Mouse (Mus musculus) intestine, embryonic 14.5 days (tissue): ENCODE measurements around the gene C1ql4. TPM values are rescaled to one million over a fixed set of nuclear protein-coding genes. Genes with fewer than 3 reads are reported as not detected.

ENCODE experiments used
- ATAC-seq: fragments of 200-750 bp; cut with Nextera tagmentation; replicated peaks from 2 replicates; pipeline ENCODE4 v1.8.0; 2017; ENCODE audit warnings: low read depth, moderate number of reproducible peaks, moderate TSS enrichment, moderate library complexity; ENCODE audit not compliant: low FRiP score, low TSS enrichment
- DNase-seq: peaks from one replicate; pipeline ENCODE4 v3.0.0-alpha.2; 2018; ENCODE audit warnings: low spot score
- H3K27ac ChIP-seq: fragments of 300-500 bp; sonication (generic); 2 replicates; pipeline ENCODE4 v1.5.1; 2014; ENCODE audit warnings: low read depth, mild to moderate bottlenecking, control low read depth
- H3K27me3 ChIP-seq: fragments of 300-500 bp; sonication (generic); replicated peaks from 2 replicates; pipeline ENCODE4 v1.6.1; 2014; ENCODE audit warnings: low read length, control low read depth; ENCODE audit not compliant: control insufficient read depth, insufficient read depth
- H3K36me3 ChIP-seq: fragments of 300-500 bp; sonication (generic); 2 replicates; pipeline ENCODE4 v1.6.1; 2014; ENCODE audit warnings: low read length, control low read depth; ENCODE audit not compliant: control insufficient read depth, insufficient read depth
- H3K4me1 ChIP-seq: fragments of 300-500 bp; sonication (generic); replicated peaks from 2 replicates; pipeline ENCODE4 v1.6.1; 2014; ENCODE audit warnings: low read length, control low read depth, mixed read lengths; ENCODE audit not compliant: control insufficient read depth, insufficient read depth
- H3K4me2 ChIP-seq: fragments of 300-500 bp; sonication (generic); 2 replicates; pipeline ENCODE4 v1.6.1; 2014; ENCODE audit warnings: low read length
- H3K4me3 ChIP-seq: fragments of 300-500 bp; sonication (generic); 2 replicates; pipeline ENCODE4 v1.5.1; 2014; ENCODE audit warnings: low read depth, low read length, control low read depth, mixed read lengths
- H3K9ac ChIP-seq: fragments of 300-500 bp; sonication (generic); 2 replicates; pipeline ENCODE4 v1.6.1; 2014; ENCODE audit warnings: mild to moderate bottlenecking, low read length
- H3K9me3 ChIP-seq: fragments of 300-500 bp; sonication (generic); 2 replicates; pipeline ENCODE4 v1.6.1; 2016; ENCODE audit warnings: low read length, control low read depth; ENCODE audit not compliant: control insufficient read depth
- WGBS: fragments of 180-500 bp; shearing (Covaris S2); extraction: QIAGEN DNeasy Blood & Tissue Kit; methylation state at CpG from one replicate; pipeline ENCODE4 v1.1.7; 2014; 5-methylcytosine and 5-hydroxymethylcytosine counted together
- polyA plus RNA-seq: library from polyadenylated mRNA; unstranded; fragments of >200 nt; fragmentation: Nextera tagmentation; extraction: Ambion mirVana; gene quantifications from 2 replicates; pipeline ENCODE4 v1.2.1, GENCODE M21; 2014

Gene C1ql4
- polyA plus RNA-seq, 1 experiment from 2014 or later = 0.16 TPM

GRCm38 (mm10) chr15:99096061-99096793 is 8.6 kb upstream of the C1ql4 start:
- ATAC-seq (no peak), DNase-seq (no peak)
- Histone ChIP-seq H3K9me3 (no peaks in the 10 kb centered on the region), H3K27ac (no peak overlapping the region), H3K4me3 (peak overlapping the region; percentile 35), H3K9ac (no peak overlapping the region), H3K4me1 (peaks cover 22% of the 10 kb centered on the region), H3K36me3 (no peaks in the 10 kb centered on the region), H3K4me2 (peak overlapping the region; percentile 60), H3K27me3 (peaks cover 86% of the 10 kb centered on the region)
- WGBS = 3% methylated on average over 24 of the region's 24 CpGs

GRCm38 (mm10) chr15:99095356-99095755 is 7.7 kb upstream of the C1ql4 start:
- peaks cover 22% of the 10 kb centered on the region for H3K4me1 ChIP-seq
- 7% methylated on average over 6 of the region's 6 CpGs for whole genome bisulfite sequencing
- H3K36me3 ChIP-seq = no peaks in the 10 kb centered on the region
- DNase-seq (no peak), ATAC-seq (no peak)
- H3K27me3 ChIP-seq = peaks cover 94% of the 10 kb centered on the region
- H3K27ac ChIP-seq = no peak overlapping the region
- H3K4me3 ChIP-seq = no peak overlapping the region
- no peak overlapping the region for H3K4me2 ChIP-seq
- H3K9me3 ChIP-seq = no peaks in the 10 kb centered on the region
- no peak overlapping the region for H3K9ac ChIP-seq

- peaks cover 97% of the 10 kb centered on the region for H3K27me3 ChIP-seq
- 0 out of 2 replicates have a peak overlapping the region, but pooled peaks have one; percentile 8 for H3K4me2 ChIP-seq
- H3K36me3 ChIP-seq = no peaks in the 10 kb centered on the region
- no peak overlapping the region; the same call in 1 of the 2 replicates for H3K4me3 ChIP-seq
- H3K9ac ChIP-seq = no peak overlapping the region
- peaks cover 22% of the 10 kb centered on the region for H3K4me1 ChIP-seq
- H3K9me3 ChIP-seq = no peaks in the 10 kb centered on the region
- H3K27ac ChIP-seq = no peak overlapping the region
- WGBS = 1% methylated on average over 27 of the region's 27 CpGs
- no peak for DNase-seq
- no peak for ATAC-seq
These were observed 7.1 kb upstream of the C1ql4 start for GRCm38 (mm10) chr15:99094631-99095270.

GRCm38 (mm10) chr15:99093291-99094258 is 6.0 kb upstream of the C1ql4 start:
- under 1% methylated on average over 56 of the region's 56 CpGs for WGBS
- Histone ChIP-seq H3K27me3 (peaks cover 97% of the 10 kb centered on the region), H3K9ac (peak overlapping the region; percentile 27; the same call in 1 of the 2 replicates), H3K9me3 (no peaks in the 10 kb centered on the region), H3K4me2 (peak overlapping the region; percentile 90), H3K36me3 (no peaks in the 10 kb centered on the region), H3K27ac (no peak overlapping the region), H3K4me1 (peaks cover 25% of the 10 kb centered on the region), H3K4me3 (peak overlapping the region; percentile 41)
- ATAC-seq (peak; percentile 53), DNase-seq (peak; percentile 78)

- H3K9me3 ChIP-seq = no peaks in the 10 kb centered on the region
- ATAC-seq = no peak
These were observed 5.3 kb upstream of the C1ql4 start, which contains the start of gene Dnajc22 for GRCm38 (mm10) chr15:99092870-99093269. Dnajc22 (plus strand) TSS chr15:99093170.

GRCm38 (mm10) chr15:99089069-99089468 is 1.5 kb upstream of the C1ql4 start:
- Histone ChIP-seq H3K27ac (no peak overlapping the region), H3K4me3 (no peak overlapping the region), H3K4me1 (peaks cover 13% of the 10 kb centered on the region; the same call in 1 of the 2 replicates), H3K36me3 (no peaks in the 10 kb centered on the region), H3K27me3 (peaks cover 100% of the 10 kb centered on the region), H3K9me3 (no peaks in the 10 kb centered on the region), H3K4me2 (0 out of 2 replicates have a peak overlapping the region, but pooled peaks have one; percentile 5), H3K9ac (no peak overlapping the region)
- ATAC-seq (no peak), DNase-seq (no peak)
- 12% methylated on average over 14 of the region's 14 CpGs for WGBS

More at GRCm38 (mm10) chr15:99092870-99093269, 5.3 kb upstream of the C1ql4 start, which contains the start of gene Dnajc22:
- H3K4me1 ChIP-seq = peaks cover 32% of the 10 kb centered on the region
- peak within 1 kb of the TSS; percentile 41 for H3K4me3 ChIP-seq
- H3K36me3 ChIP-seq = no peaks in the 10 kb centered on the region
- no peak for DNase-seq
- no peak within 1 kb of the TSS for H3K27ac ChIP-seq
- peak within 1 kb of the TSS; percentile 27; the same call in 1 of the 2 replicates for H3K9ac ChIP-seq
- 37% methylated on average over 8 of the region's 8 CpGs for whole genome bisulfite sequencing
- H3K27me3 ChIP-seq = peaks cover 97% of the 10 kb centered on the region
- H3K4me2 ChIP-seq = peak within 1 kb of the TSS; percentile 90

- DNase-seq (peak; percentile 95), ATAC-seq (peak; percentile 24; the same call in 1 of the 2 replicates)
- Histone ChIP-seq H3K27me3 (peaks cover 99% of the 10 kb centered on the region), H3K4me3 (peak overlapping the region; percentile 18), H3K27ac (no peak overlapping the region), H3K4me1 (peaks cover 18% of the 10 kb centered on the region), H3K9ac (no peak overlapping the region), H3K36me3 (0 out of 2 replicates have a peak, but pooled peaks cover 3% of the 10 kb centered on the region), H3K4me2 (peak overlapping the region; percentile 43), H3K9me3 (no peaks in the 10 kb centered on the region)
- 1% methylated on average over 23 of the region's 27 CpGs for WGBS
These were observed 675 bp upstream of the C1ql4 start for GRCm38 (mm10) chr15:99088292-99088691.

- peaks cover 18% of the 10 kb centered on the region for H3K4me1 ChIP-seq
- no peaks in the 10 kb centered on the region for H3K9me3 ChIP-seq
- H3K4me2 ChIP-seq = no peak overlapping the region
- 73% methylated on average over 4 of the region's 4 CpGs for WGBS
- H3K27me3 ChIP-seq = peaks cover 80% of the 10 kb centered on the region
- no peak overlapping the region for H3K27ac ChIP-seq
- H3K36me3 ChIP-seq = peaks cover 22% of the 10 kb centered on the region
- no peak overlapping the region for H3K9ac ChIP-seq
- ATAC-seq = no peak
- DNase-seq = no peak
- no peak overlapping the region for H3K4me3 ChIP-seq
These were observed 1.6 kb downstream of the C1ql4 start for GRCm38 (mm10) chr15:99085997-99086396.
